Mouse (Mus musculus) liver, adult 2 months (tissue): ENCODE measurements around the gene Icam4. TPM values are rescaled to one million over a fixed set of nuclear protein-coding genes. Genes with fewer than 3 reads are reported as not detected.

Experiments
- DNase-seq: peaks from one replicate; pipeline ENCODE4 v3.0.0-alpha.2; 2011; ENCODE audit warnings: low read depth, low spot score; ENCODE audit errors: extremely low read depth
- H3K27ac ChIP-seq: fragments of 200-500 bp; replicated peaks from 2 replicates; pipeline ENCODE4 v1.5.1; 2012; ENCODE audit warnings: low read depth, mild to moderate bottlenecking, control low read depth, inconsistent platforms, low read length; ENCODE audit not compliant: insufficient read depth
- H3K27me3 ChIP-seq: fragments of 200-500 bp; 2 replicates; pipeline ENCODE4 v1.6.1; 2012; ENCODE audit warnings: mild to moderate bottlenecking, moderate library complexity, low read length, inconsistent platforms; ENCODE audit not compliant: control insufficient read depth, insufficient read depth
- H3K36me3 ChIP-seq: fragments of 200-500 bp; 2 replicates; pipeline ENCODE4 v1.6.1; 2012; ENCODE audit warnings: low read length, inconsistent platforms; ENCODE audit not compliant: control insufficient read depth, insufficient read depth
- H3K4me1 ChIP-seq: fragments of 200-500 bp; 2 replicates; pipeline ENCODE4 v1.6.1; 2011; ENCODE audit warnings: low read length; ENCODE audit not compliant: control insufficient read depth, insufficient read depth
- H3K4me3 ChIP-seq: fragments of 200-500 bp; 2 replicates; pipeline ENCODE4 v1.5.1; 2011; ENCODE audit warnings: low read depth, mild to moderate bottlenecking, control low read depth, low read length, moderate library complexity; ENCODE audit not compliant: insufficient read depth
- H3K79me2 ChIP-seq: fragments of 200-500 bp; 2 replicates; pipeline ENCODE4 v1.6.1; 2012; ENCODE audit warnings: inconsistent platforms, mild to moderate bottlenecking, low read length, moderate library complexity; ENCODE audit not compliant: control insufficient read depth, insufficient read depth
- H3K9ac ChIP-seq: fragments of 200-500 bp; 2 replicates; pipeline ENCODE4 v1.6.1; 2012; ENCODE audit warnings: low read depth, mild to moderate bottlenecking, control low read depth, inconsistent platforms, low read length
- CTCF ChIP-seq: fragments of 200-500 bp; IDR thresholded peaks from 2 replicates; pipeline ENCODE4 v1.5.1; 2011; ENCODE audit warnings: low read depth, low read length, control low read depth
- POLR2A ChIP-seq: fragments of 200-500 bp; IDR thresholded peaks from 2 replicates; pipeline ENCODE4 v1.6.1; 2011; ENCODE audit warnings: low read length, control low read depth; ENCODE audit not compliant: insufficient read depth; ENCODE audit errors: extremely low read depth
- WGBS: fragments of 180-500 bp; shearing (Covaris S2); methylation state at CpG from one replicate; pipeline ENCODE4 v1.1.7; 2018; 5-methylcytosine and 5-hydroxymethylcytosine counted together
- polyA plus RNA-seq: library from polyadenylated mRNA; depleted of rRNA; stranded (reverse); fragments of >200 nt; gene quantifications from 2 replicates; pipeline ENCODE4 v1.2.3, GENCODE M21; 2012; rRNA removed
- total RNA-seq: library from RNA; depleted of rRNA; stranded (reverse); fragments of >200 nt; gene quantifications from 2 replicates; pipeline ENCODE4 v1.2.3, GENCODE M21; 2014; rRNA removed

Icam4 gene
- total and polyA plus RNA-seq, 2 experiments, result 0.28 to 0.81 TPM

GRCm38 (mm10) chr9:21074173-21074572, 45.0 kb downstream of the Icam4 start:
- H3K9ac ChIP-seq, result no peak overlapping the region
- peaks cover 7% of the 10 kb centered on the region for H3K4me1 ChIP-seq
- 0 out of 2 replicates have a peak, but pooled peaks cover 4% of the 10 kb centered on the region for H3K79me2 ChIP-seq
- TF ChIP-seq POLR2A (no peak), CTCF (no peak)
- WGBS, result 82% methylated on average over 1 of the region's 1 CpGs
- H3K27me3 ChIP-seq, result no peaks in the 10 kb centered on the region
- no peak overlapping the region for H3K27ac ChIP-seq
- no peak overlapping the region for H3K4me3 ChIP-seq
- no peak for DNase-seq
- H3K36me3 ChIP-seq, result peaks cover 13% of the 10 kb centered on the region

DNA sequence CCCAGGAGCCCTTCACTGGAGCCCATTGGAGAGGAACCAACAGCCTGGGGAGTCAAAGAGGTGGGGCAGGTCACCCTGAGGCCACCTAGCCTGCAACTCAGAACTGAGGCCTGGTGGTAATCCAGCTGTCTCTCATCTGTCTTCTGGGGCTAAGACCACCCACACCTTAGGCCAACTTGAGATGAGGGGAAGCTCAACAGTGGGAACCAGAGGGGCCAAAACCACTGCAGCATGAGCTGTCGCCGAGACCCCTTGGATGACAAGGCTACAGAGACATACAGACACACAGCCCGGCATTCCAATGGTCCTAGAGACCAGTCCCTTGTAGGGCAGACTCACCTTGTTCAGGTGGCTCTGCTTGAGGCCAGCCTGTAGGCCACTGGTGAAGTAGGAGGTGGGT, 46.5 kb downstream of the Icam4 start:
- Histone ChIP-seq H3K9ac (no peak overlapping the region), H3K79me2 (0 out of 2 replicates have a peak, but pooled peaks cover 4% of the 10 kb centered on the region), H3K36me3 (peaks cover 21% of the 10 kb centered on the region), H3K27ac (no peak overlapping the region), H3K27me3 (no peaks in the 10 kb centered on the region), H3K4me1 (peaks cover 7% of the 10 kb centered on the region), H3K4me3 (no peak overlapping the region)
- no peak for DNase-seq
- WGBS, result 90% methylated on average over 3 of the region's 3 CpGs
- TF ChIP-seq POLR2A (no peak), CTCF (no peak)

Other genes starting within 250 kb of the Icam4 start
- 0.83 and 2.1 TPM in 2 replicates for gene Col5a3, start 214.3 kb upstream of the Icam4 start, total RNA-seq
- 2.9 and 6.4 TPM in 2 replicates for gene Col5a3, start 214.3 kb upstream of the Icam4 start, polyA plus RNA-seq
- gene Rdh8, start 210.9 kb upstream of the Icam4 start, total RNA-seq, result not detected in 2 replicates
- gene Rdh8, start 210.9 kb upstream of the Icam4 start, polyA plus RNA-seq, result not detected in 2 replicates
- gene A230050P20Rik, start 160.7 kb upstream of the Icam4 start, total RNA-seq, result 14.8 and 17.1 TPM in 2 replicates
- gene A230050P20Rik, start 160.7 kb upstream of the Icam4 start, polyA plus RNA-seq, result 112 and 186 TPM in 2 replicates
- 17.6 and 27.9 TPM in 2 replicates for gene Angptl6, start 149.6 kb upstream of the Icam4 start, total RNA-seq
- 44.1 and 47.4 TPM in 2 replicates for gene Angptl6, start 149.6 kb upstream of the Icam4 start, polyA plus RNA-seq
- gene Ppan, start 141.2 kb upstream of the Icam4 start, total RNA-seq, result 6.5 and 12.5 TPM in 2 replicates
- gene Ppan, start 141.2 kb upstream of the Icam4 start, polyA plus RNA-seq, result 32.6 and 69.6 TPM in 2 replicates
- 51.7 and 60.4 TPM in 2 replicates for gene Eif3g, start 130.8 kb upstream of the Icam4 start, total RNA-seq
- 91.8 and 98.3 TPM in 2 replicates for gene Eif3g, start 130.8 kb upstream of the Icam4 start, polyA plus RNA-seq
- gene Dnmt1, start 69.5 kb upstream of the Icam4 start, total RNA-seq, result 5.3 and 6.6 TPM in 2 replicates
- gene Dnmt1, start 69.5 kb upstream of the Icam4 start, polyA plus RNA-seq, result 4.4 and 5.5 TPM in 2 replicates
- 1.2 and 2.1 TPM in 2 replicates for gene S1pr2, start 52.6 kb upstream of the Icam4 start, total RNA-seq
- 2.9 and 3.9 TPM in 2 replicates for gene S1pr2, start 52.6 kb upstream of the Icam4 start, polyA plus RNA-seq
- gene Mrpl4, start 26.6 kb upstream of the Icam4 start, total RNA-seq, result 16.0 and 21.9 TPM in 2 replicates
- 72.4 and 79.8 TPM in 2 replicates for gene Mrpl4, start 26.6 kb upstream of the Icam4 start, polyA plus RNA-seq
- gene Icam1, start 13.4 kb upstream of the Icam4 start, total RNA-seq, result 8.6 and 9.6 TPM in 2 replicates
- 5.8 and 11.6 TPM in 2 replicates for gene Icam1, start 13.4 kb upstream of the Icam4 start, polyA plus RNA-seq
- 0.07 TPM in 1 of 2 replicates, not detected in the other for gene Icam5, start 2.7 kb downstream of the Icam4 start, total RNA-seq
- gene Icam5, start 2.7 kb downstream of the Icam4 start, polyA plus RNA-seq, result 0.02 and 0.09 TPM in 2 replicates
- gene Zglp1, start 37.7 kb downstream of the Icam4 start, total RNA-seq, result not detected in 2 replicates
- gene Zglp1, start 37.7 kb downstream of the Icam4 start, polyA plus RNA-seq, result 0.39 TPM in 1 of 2 replicates, not detected in the other
- gene Gm49373, start 43.7 kb downstream of the Icam4 start, total RNA-seq, result 0.46 and 0.54 TPM in 2 replicates
- 0.05 and 0.10 TPM in 2 replicates for gene Gm49373, start 43.7 kb downstream of the Icam4 start, polyA plus RNA-seq
- 30.6 and 31.1 TPM in 2 replicates for gene Fdx1l, start 44.2 kb downstream of the Icam4 start, total RNA-seq
- gene Fdx1l, start 44.2 kb downstream of the Icam4 start, polyA plus RNA-seq, result 45.3 and 50.3 TPM in 2 replicates
- 2.0 and 2.5 TPM in 2 replicates for gene Gm38431, start 62.6 kb downstream of the Icam4 start, total RNA-seq
- gene Gm38431, start 62.6 kb downstream of the Icam4 start, polyA plus RNA-seq, result 3.4 and 5.8 TPM in 2 replicates
- gene Raver1, start 62.6 kb downstream of the Icam4 start, total RNA-seq, result 1.8 and 5.3 TPM in 2 replicates
- 19.6 and 22.1 TPM in 2 replicates for gene Raver1, start 62.6 kb downstream of the Icam4 start, polyA plus RNA-seq
- gene Tyk2, start 101.9 kb downstream of the Icam4 start, total RNA-seq, result 9.3 and 16.4 TPM in 2 replicates
- 18.2 and 21.0 TPM in 2 replicates for gene Tyk2, start 101.9 kb downstream of the Icam4 start, polyA plus RNA-seq
- 27.4 and 36.0 TPM in 2 replicates for gene Cdc37, start 120.6 kb downstream of the Icam4 start, total RNA-seq
- 41.2 and 41.8 TPM in 2 replicates for gene Cdc37, start 120.6 kb downstream of the Icam4 start, polyA plus RNA-seq
- 1.0 and 1.5 TPM in 2 replicates for gene Pde4a, start 136.3 kb downstream of the Icam4 start, total RNA-seq
- gene Pde4a, start 136.3 kb downstream of the Icam4 start, polyA plus RNA-seq, result 1.9 and 3.5 TPM in 2 replicates
- gene Keap1, start 210.0 kb downstream of the Icam4 start, total RNA-seq, result 29.5 and 37.3 TPM in 2 replicates
- gene Keap1, start 210.0 kb downstream of the Icam4 start, polyA plus RNA-seq, result 69.1 and 76.4 TPM in 2 replicates
- gene S1pr5, start 219.1 kb downstream of the Icam4 start, total RNA-seq, result 3.3 and 4.1 TPM in 2 replicates
- 5.3 and 9.9 TPM in 2 replicates for gene S1pr5, start 219.1 kb downstream of the Icam4 start, polyA plus RNA-seq
- 22.3 and 27.3 TPM in 2 replicates for gene Atg4d, start 235.9 kb downstream of the Icam4 start, total RNA-seq
- gene Atg4d, start 235.9 kb downstream of the Icam4 start, polyA plus RNA-seq, result 42.2 and 45.8 TPM in 2 replicates